Mouse (Mus musculus): ENCODE data around the gene Nhs. TPM values are rescaled to one million over a fixed set of nuclear protein-coding genes. Genes with fewer than 3 reads are reported as not detected.

Gene Nhs
- total and polyA plus RNA-seq, 3 experiments, result 0.16 to 0.55 (median 0.37) TPM

GRCm38 (mm10) chrX:162113257-162113656, 46.3 kb downstream of the Nhs start:
- Histone ChIP-seq H3K79me2 (replicated peaks; ENCODE audit: control insufficient read depth, insufficient read depth, low read length) (no peaks in the 10 kb centered on the region), H3K27ac (no peak overlapping the region), H3K36me3 (ENCODE audit: control insufficient read depth, insufficient read depth, low read length) (no peaks in the 10 kb centered on the region), H3K27me3 (ENCODE audit: control insufficient read depth, insufficient read depth, low read length) (no peaks in the 10 kb centered on the region), H3K4me1 (ENCODE audit: control insufficient read depth, insufficient read depth, low read length) (no peaks in the 10 kb centered on the region), H3K4me3 (no peak overlapping the region), H3K9ac (ENCODE audit: low read depth, low read length) (no peak overlapping the region)
- peak in 1 of 2 experiments; percentile 7 for DNase-seq
- WGBS, result 20% methylated on average over 5 of the region's 5 CpGs
- intact Hi-C loops (cut with DNase I), result no loop called here
- no peak for TF ChIP-seq EP300 (IDR thresholded peaks at IDR 0.05; ENCODE audit: insufficient read depth, low read depth, low read length)
- no peak for TF ChIP-seq POLR2A (IDR thresholded peaks at IDR 0.05; ENCODE audit: insufficient read depth, low read depth, low read length)
- TF ChIP-seq CTCF (IDR thresholded peaks at IDR 0.05), result no peak

GRCm38 (mm10) chrX:162102802-162103434, 56.6 kb downstream of the Nhs start:
- H3K4me3 ChIP-seq, result no peak overlapping the region
- no peak overlapping the region for H3K9ac ChIP-seq (ENCODE audit: low read depth, low read length)
- no peak for TF ChIP-seq POLR2A (IDR thresholded peaks at IDR 0.05; ENCODE audit: insufficient read depth, low read depth, low read length)
- no peak for TF ChIP-seq CTCF (IDR thresholded peaks at IDR 0.05)
- TF ChIP-seq EP300 (IDR thresholded peaks at IDR 0.05; ENCODE audit: insufficient read depth, low read depth, low read length), result no peak
- no peaks in the 10 kb centered on the region for H3K79me2 ChIP-seq (replicated peaks; ENCODE audit: control insufficient read depth, insufficient read depth, low read length)
- no peak overlapping the region for H3K27ac ChIP-seq
- H3K27me3 ChIP-seq (ENCODE audit: control insufficient read depth, insufficient read depth, low read length), result no peaks in the 10 kb centered on the region
- intact Hi-C loops (cut with DNase I), result no loop called here
- 61% methylated on average over 3 of the region's 3 CpGs for WGBS
- no peaks in the 10 kb centered on the region; the same call in 1 of the 2 replicates for H3K4me1 ChIP-seq (ENCODE audit: control insufficient read depth, insufficient read depth, low read length)
- DNase-seq, result no peak
- no peaks in the 10 kb centered on the region for H3K36me3 ChIP-seq (ENCODE audit: control insufficient read depth, insufficient read depth, low read length)

GRCm38 (mm10) chrX:162098364-162098763, 61.2 kb downstream of the Nhs start:
- Histone ChIP-seq H3K9ac (ENCODE audit: low read depth, low read length) (no peak overlapping the region), H3K27ac (no peak overlapping the region), H3K4me3 (no peak overlapping the region), H3K27me3 (ENCODE audit: control insufficient read depth, insufficient read depth, low read length) (no peaks in the 10 kb centered on the region), H3K4me1 (ENCODE audit: control insufficient read depth, insufficient read depth, low read length) (no peaks in the 10 kb centered on the region; the same call in 1 of the 2 replicates), H3K36me3 (ENCODE audit: control insufficient read depth, insufficient read depth, low read length) (no peaks in the 10 kb centered on the region), H3K79me2 (replicated peaks; ENCODE audit: control insufficient read depth, insufficient read depth, low read length) (no peaks in the 10 kb centered on the region)
- 21% methylated on average over 4 of the region's 4 CpGs for WGBS
- DNase-seq, result no peak
- no peak for TF ChIP-seq POLR2A (IDR thresholded peaks at IDR 0.05; ENCODE audit: insufficient read depth, low read depth, low read length)
- TF ChIP-seq EP300 (IDR thresholded peaks at IDR 0.05; ENCODE audit: insufficient read depth, low read depth, low read length), result no peak
- no peak for TF ChIP-seq CTCF (IDR thresholded peaks at IDR 0.05)
- intact Hi-C loops (cut with DNase I), result loop anchor here (10.0 kb wide), 1 partner anchor 134 kb away; no protein-coding TSS in a partner anchor

DNA sequence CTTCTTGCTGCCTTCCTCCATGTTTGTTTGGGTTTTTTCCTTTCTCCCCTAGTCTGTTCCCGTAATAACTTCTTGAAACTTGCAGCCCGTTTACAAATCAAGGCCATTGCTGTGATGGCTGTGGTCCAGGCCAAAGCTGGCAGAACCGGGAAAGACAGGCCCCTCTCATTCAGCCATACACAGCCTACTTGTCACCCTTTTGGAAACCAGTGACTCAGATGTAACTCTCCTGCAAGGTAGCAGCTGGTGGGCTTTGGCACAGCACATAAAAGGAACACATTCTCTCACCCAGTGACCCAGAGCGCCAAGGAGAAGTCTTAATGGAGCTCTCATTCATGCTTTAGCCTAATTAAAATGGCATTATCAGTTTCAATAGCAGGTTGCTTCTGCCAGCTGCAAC, 72.2 kb downstream of the Nhs start:
- 76% methylated on average over 4 of the region's 4 CpGs for WGBS
- no peak for TF ChIP-seq CTCF (IDR thresholded peaks at IDR 0.05)
- TF ChIP-seq POLR2A (IDR thresholded peaks at IDR 0.05; ENCODE audit: insufficient read depth, low read depth, low read length), result no peak
- no peak for TF ChIP-seq EP300 (IDR thresholded peaks at IDR 0.05; ENCODE audit: insufficient read depth, low read depth, low read length)
- intact Hi-C loops (cut with DNase I), result no loop called here

GRCm38 (mm10) chrX:162085897-162086200, 73.7 kb downstream of the Nhs start:
- H3K27me3 ChIP-seq (ENCODE audit: control insufficient read depth, insufficient read depth, low read length), result no peaks in the 10 kb centered on the region
- DNase-seq, result no peak
- H3K4me3 ChIP-seq, result no peak overlapping the region
- WGBS, result 34% methylated on average over 1 of the region's 1 CpGs
- H3K36me3 ChIP-seq (ENCODE audit: control insufficient read depth, insufficient read depth, low read length), result no peaks in the 10 kb centered on the region
- no peaks in the 10 kb centered on the region for H3K4me1 ChIP-seq (ENCODE audit: control insufficient read depth, insufficient read depth, low read length)
- H3K27ac ChIP-seq, result no peak overlapping the region
- intact Hi-C loops (cut with DNase I), result no loop called here
- no peak overlapping the region for H3K9ac ChIP-seq (ENCODE audit: low read depth, low read length)
- no peaks in the 10 kb centered on the region for H3K79me2 ChIP-seq (replicated peaks; ENCODE audit: control insufficient read depth, insufficient read depth, low read length)
- TF ChIP-seq POLR2A (IDR thresholded peaks at IDR 0.05; ENCODE audit: insufficient read depth, low read depth, low read length) (no peak), CTCF (IDR thresholded peaks at IDR 0.05) (no peak), EP300 (IDR thresholded peaks at IDR 0.05; ENCODE audit: insufficient read depth, low read depth, low read length) (no peak)

More for the DNA sequence above, 72.2 kb downstream of the Nhs start:
- H3K27ac ChIP-seq, result no peak overlapping the region
- H3K79me2 ChIP-seq (replicated peaks; ENCODE audit: control insufficient read depth, insufficient read depth, low read length), result no peaks in the 10 kb centered on the region
- no peak overlapping the region for H3K9ac ChIP-seq (ENCODE audit: low read depth, low read length)
- no peak for DNase-seq
- no peaks in the 10 kb centered on the region for H3K36me3 ChIP-seq (ENCODE audit: control insufficient read depth, insufficient read depth, low read length)
- H3K27me3 ChIP-seq (ENCODE audit: control insufficient read depth, insufficient read depth, low read length), result no peaks in the 10 kb centered on the region
- no peak overlapping the region for H3K4me3 ChIP-seq
- H3K4me1 ChIP-seq (ENCODE audit: control insufficient read depth, insufficient read depth, low read length), result no peaks in the 10 kb centered on the region

DNA sequence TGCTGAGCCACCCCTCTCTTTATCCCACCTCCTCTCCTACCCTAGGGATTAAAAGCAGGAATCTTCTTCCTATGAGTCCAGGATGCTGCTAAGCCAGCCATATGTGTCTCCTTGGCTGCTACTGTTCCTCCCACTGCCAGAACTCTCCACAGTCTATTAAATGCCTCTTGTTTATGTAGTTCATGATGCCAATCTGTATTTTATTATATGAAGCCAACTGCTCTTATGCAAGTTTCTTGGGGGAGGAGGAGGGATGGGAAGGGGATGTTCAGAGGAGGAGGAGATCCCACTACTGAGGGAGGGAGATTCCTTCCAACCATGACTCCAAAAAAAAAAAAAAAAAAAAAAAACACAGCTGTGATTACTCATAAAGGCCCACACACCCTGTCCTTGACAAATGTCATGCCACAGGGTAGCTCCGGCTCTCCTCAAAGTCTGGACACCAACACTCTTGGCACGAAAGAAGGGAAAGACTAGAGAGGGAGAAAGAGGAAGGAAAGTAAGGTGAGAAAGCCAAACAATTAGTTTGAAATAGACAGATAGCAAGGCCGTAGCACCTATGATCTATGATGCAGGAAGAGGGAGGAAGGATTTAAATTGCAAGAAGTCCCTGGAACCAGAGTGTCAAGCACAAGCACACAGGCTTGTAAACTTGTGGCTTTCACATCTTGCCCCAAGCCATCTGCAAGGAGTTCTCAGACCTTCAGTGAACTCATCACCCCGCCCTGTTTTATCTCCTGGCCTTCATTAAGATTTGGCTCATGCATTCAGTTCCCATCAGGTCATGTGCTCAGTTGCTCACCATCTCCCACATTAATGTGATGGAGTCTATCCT, 74.3 kb downstream of the Nhs start:
- Histone ChIP-seq H3K27ac (no peak overlapping the region), H3K79me2 (replicated peaks; ENCODE audit: control insufficient read depth, insufficient read depth, low read length) (no peaks in the 10 kb centered on the region), H3K4me3 (no peak overlapping the region), H3K4me1 (ENCODE audit: control insufficient read depth, insufficient read depth, low read length) (no peaks in the 10 kb centered on the region), H3K36me3 (ENCODE audit: control insufficient read depth, insufficient read depth, low read length) (no peaks in the 10 kb centered on the region), H3K9ac (ENCODE audit: low read depth, low read length) (no peak overlapping the region), H3K27me3 (ENCODE audit: control insufficient read depth, insufficient read depth, low read length) (no peaks in the 10 kb centered on the region)
- DNase-seq, result peak in 1 of 2 experiments; percentile 5
- TF ChIP-seq EP300 (IDR thresholded peaks at IDR 0.05; ENCODE audit: insufficient read depth, low read depth, low read length), result no peak
- no peak for TF ChIP-seq POLR2A (IDR thresholded peaks at IDR 0.05; ENCODE audit: insufficient read depth, low read depth, low read length)
- no peak for TF ChIP-seq CTCF (IDR thresholded peaks at IDR 0.05)
- 60% methylated on average over 4 of the region's 4 CpGs for WGBS
- intact Hi-C loops (cut with DNase I), result no loop called here

Measured in heart, adult 2 months (tissue).